Mouse (Mus musculus) lung, embryonic 16.5 days (tissue): ENCODE results near the gene Deaf1. TPM values are rescaled to one million over a fixed set of nuclear protein-coding genes. Genes with fewer than 3 reads are reported as not detected.

Source experiments
- ATAC-seq: fragments of 200-750 bp; cut with Nextera tagmentation; 2 replicates; pipeline ENCODE4 v1.8.0; 2017; ENCODE audit warnings: low read depth, mild to moderate bottlenecking, moderate library complexity
- H3K27ac ChIP-seq: fragments of 300-500 bp; sonication (generic); 2 replicates; pipeline ENCODE4 v1.5.1; 2014; ENCODE audit warnings: mild to moderate bottlenecking, control low read depth, low read length
- H3K27me3 ChIP-seq: fragments of 300-500 bp; sonication (generic); 2 replicates; pipeline ENCODE4 v1.6.1; 2014; ENCODE audit warnings: low read depth, low read length, mixed read lengths; ENCODE audit not compliant: control insufficient read depth, insufficient read depth
- H3K36me3 ChIP-seq: fragments of 300-500 bp; sonication (generic); 2 replicates; pipeline ENCODE4 v1.6.1; 2014; ENCODE audit warnings: low read length; ENCODE audit not compliant: control insufficient read depth, insufficient read depth
- H3K4me1 ChIP-seq: fragments of 300-500 bp; sonication (generic); replicated peaks from 2 replicates; pipeline ENCODE4 v1.6.1; 2014; ENCODE audit warnings: low read length, mixed read lengths; ENCODE audit not compliant: control insufficient read depth, insufficient read depth
- H3K4me2 ChIP-seq: fragments of 300-500 bp; sonication (generic); 2 replicates; pipeline ENCODE4 v1.6.1; 2014; ENCODE audit warnings: low read depth, low read length, control low read depth
- H3K4me3 ChIP-seq: fragments of 300-500 bp; sonication (generic); 2 replicates; pipeline ENCODE4 v1.5.1; 2014; ENCODE audit warnings: mild to moderate bottlenecking, low read length, control low read depth
- H3K9ac ChIP-seq: fragments of 300-500 bp; sonication (generic); 2 replicates; pipeline ENCODE4 v1.6.1; 2014; ENCODE audit warnings: low read length, control low read depth
- H3K9me3 ChIP-seq: fragments of 300-500 bp; sonication (generic); 2 replicates; pipeline ENCODE4 v1.6.1; 2016; ENCODE audit warnings: low read length; ENCODE audit not compliant: control insufficient read depth
- WGBS: fragments of 180-500 bp; shearing (Covaris S2); extraction: QIAGEN DNeasy Blood & Tissue Kit; methylation state at CpG from one replicate; pipeline ENCODE4 v1.1.7; 2014; 5-methylcytosine and 5-hydroxymethylcytosine counted together
- polyA plus RNA-seq: library from polyadenylated mRNA; unstranded; fragments of >200 nt; fragmentation: Nextera tagmentation; extraction: Ambion mirVana; gene quantifications from 2 replicates; pipeline ENCODE4 v1.2.1, GENCODE M21; 2015

Deaf1 gene
- polyA plus RNA-seq, 1 experiment from 2014 or later = 52.7 TPM

GRCm38 (mm10) chr7:141292583-141293388, 34.7 kb downstream of the Deaf1 start:
- no peak overlapping the region for H3K4me2 ChIP-seq
- peaks cover 39% of the 10 kb centered on the region for H3K27me3 ChIP-seq
- H3K4me1 ChIP-seq = peaks cover 11% of the 10 kb centered on the region
- H3K36me3 ChIP-seq = 0 out of 2 replicates have a peak, but pooled peaks cover 5% of the 10 kb centered on the region
- no peak overlapping the region for H3K9ac ChIP-seq
- no peaks in the 10 kb centered on the region for H3K9me3 ChIP-seq
- WGBS = 43% methylated on average over 15 of the region's 15 CpGs
- H3K4me3 ChIP-seq = no peak overlapping the region
- no peak for ATAC-seq
- no peak overlapping the region for H3K27ac ChIP-seq

DNA sequence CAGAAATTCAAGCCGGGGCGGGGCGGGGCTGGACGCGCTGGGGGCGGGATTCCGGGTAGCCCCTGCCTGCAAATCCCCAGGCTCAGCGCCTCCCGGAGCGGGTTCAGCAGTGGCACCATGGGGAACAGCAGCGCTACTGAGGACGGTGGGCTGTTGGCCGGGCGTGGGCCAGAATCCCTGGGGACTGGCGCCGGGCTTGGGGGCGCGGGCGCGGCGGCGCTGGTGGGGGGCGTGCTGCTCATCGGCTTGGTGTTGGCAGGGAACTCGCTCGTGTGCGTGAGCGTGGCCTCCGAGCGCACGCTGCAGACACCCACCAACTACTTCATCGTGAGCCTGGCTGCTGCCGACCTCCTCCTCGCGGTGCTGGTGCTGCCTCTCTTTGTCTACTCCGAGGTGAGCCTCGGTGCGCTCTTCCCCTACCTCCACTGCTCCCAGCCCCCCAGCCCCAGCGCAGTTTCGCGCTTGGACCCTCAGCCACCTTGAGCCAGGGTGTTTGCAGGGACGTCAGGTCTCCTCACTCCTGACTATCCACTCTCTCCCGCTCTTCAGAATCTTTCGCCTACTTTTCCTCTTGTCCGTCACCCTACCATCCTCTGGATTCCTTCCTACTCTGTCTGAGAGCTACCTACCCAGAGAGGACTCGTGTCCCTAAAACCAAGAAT, 35.4 kb downstream of the Deaf1 start, which contains the start of gene Drd4:
Gene Drd4 (plus strand): TSS at position 86 of the 662 bp plus-strand sequence.
- H3K9me3 ChIP-seq = no peaks in the 10 kb centered on the region
- 0 out of 2 replicates have a peak, but pooled peaks cover 2% of the 10 kb centered on the region for H3K36me3 ChIP-seq
- 3% methylated on average over 41 of the region's 46 CpGs for WGBS
- ATAC-seq = peak; percentile 82
- H3K9ac ChIP-seq = peak within 1 kb of the TSS; percentile 66
- no peak within 1 kb of the TSS for H3K27ac ChIP-seq
- H3K4me2 ChIP-seq = peak within 1 kb of the TSS; percentile 82
- peaks cover 39% of the 10 kb centered on the region for H3K27me3 ChIP-seq
- H3K4me3 ChIP-seq = peak within 1 kb of the TSS; percentile 52
- H3K4me1 ChIP-seq = peaks cover 11% of the 10 kb centered on the region

DNA sequence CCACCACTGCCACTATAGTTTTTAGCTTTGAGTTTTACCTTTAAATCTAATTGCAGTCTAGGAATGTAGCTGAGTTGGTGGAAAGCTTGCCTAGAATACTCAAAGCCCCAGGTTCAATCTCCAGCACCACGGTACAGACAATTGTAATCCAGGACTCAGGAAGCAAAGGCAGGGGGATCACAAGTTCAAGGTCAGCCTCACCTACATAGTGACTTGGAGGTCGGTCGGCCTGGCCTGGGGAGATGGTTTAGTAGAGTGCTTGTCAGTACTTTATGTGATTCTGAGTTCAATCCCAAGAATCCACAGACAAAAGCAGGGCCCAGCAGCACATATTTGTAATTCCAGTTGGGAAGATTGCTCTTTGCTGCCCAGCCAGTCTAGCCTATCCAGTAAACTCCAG, 39.4 kb downstream of the Deaf1 start:
- no peaks in the 10 kb centered on the region; the same call in 1 of the 2 replicates for H3K4me1 ChIP-seq
- no peaks in the 10 kb centered on the region for H3K9me3 ChIP-seq
- H3K4me2 ChIP-seq = no peak overlapping the region
- no peak for ATAC-seq
- H3K36me3 ChIP-seq = no peaks in the 10 kb centered on the region
- H3K9ac ChIP-seq = no peak overlapping the region
- peaks cover 23% of the 10 kb centered on the region for H3K27me3 ChIP-seq
- WGBS = 74% methylated on average over 3 of the region's 3 CpGs
- H3K27ac ChIP-seq = no peak overlapping the region
- no peak overlapping the region for H3K4me3 ChIP-seq

DNA sequence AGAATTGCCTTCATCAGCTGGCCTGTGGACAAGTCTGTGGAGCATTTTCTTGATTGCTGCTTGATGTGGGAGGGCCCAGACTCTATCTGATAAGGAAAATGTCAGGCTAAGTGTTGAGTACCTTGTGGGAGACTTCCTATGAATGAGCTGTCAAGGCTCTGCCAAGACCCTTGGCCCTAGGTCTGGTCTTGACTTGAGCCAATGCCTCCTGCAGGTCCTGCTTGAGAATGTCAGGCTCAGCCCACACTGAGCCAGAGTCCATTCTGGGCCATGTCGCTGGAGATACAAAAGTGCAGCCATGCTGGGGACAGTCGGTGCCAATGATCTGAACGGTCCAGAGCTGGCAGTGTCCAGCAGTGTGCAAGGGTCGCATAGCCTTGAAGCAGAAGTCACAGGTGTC, 44.7 kb downstream of the Deaf1 start:
- no peaks in the 10 kb centered on the region for H3K36me3 ChIP-seq
- H3K9me3 ChIP-seq = no peaks in the 10 kb centered on the region
- WGBS = 85% methylated on average over 4 of the region's 4 CpGs
- peaks cover 12% of the 10 kb centered on the region; the same call in 1 of the 2 replicates for H3K4me1 ChIP-seq
- no peak overlapping the region for H3K9ac ChIP-seq
- H3K4me3 ChIP-seq = no peak overlapping the region
- no peak overlapping the region for H3K4me2 ChIP-seq
- ATAC-seq = no peak
- H3K27ac ChIP-seq = no peak overlapping the region
- H3K27me3 ChIP-seq = peaks cover 2% of the 10 kb centered on the region; the same call in 1 of the 2 replicates

GRCm38 (mm10) chr7:141281442-141281841, 46.0 kb downstream of the Deaf1 start:
- no peak for ATAC-seq
- peaks cover 12% of the 10 kb centered on the region; the same call in 1 of the 2 replicates for H3K4me1 ChIP-seq
- H3K4me2 ChIP-seq = no peak overlapping the region
- no peaks in the 10 kb centered on the region for H3K36me3 ChIP-seq
- WGBS = 65% methylated on average over 6 of the region's 6 CpGs
- no peak overlapping the region for H3K27ac ChIP-seq
- H3K9me3 ChIP-seq = no peaks in the 10 kb centered on the region
- H3K27me3 ChIP-seq = peaks cover 2% of the 10 kb centered on the region; the same call in 1 of the 2 replicates
- no peak overlapping the region for H3K4me3 ChIP-seq
- no peak overlapping the region for H3K9ac ChIP-seq

DNA sequence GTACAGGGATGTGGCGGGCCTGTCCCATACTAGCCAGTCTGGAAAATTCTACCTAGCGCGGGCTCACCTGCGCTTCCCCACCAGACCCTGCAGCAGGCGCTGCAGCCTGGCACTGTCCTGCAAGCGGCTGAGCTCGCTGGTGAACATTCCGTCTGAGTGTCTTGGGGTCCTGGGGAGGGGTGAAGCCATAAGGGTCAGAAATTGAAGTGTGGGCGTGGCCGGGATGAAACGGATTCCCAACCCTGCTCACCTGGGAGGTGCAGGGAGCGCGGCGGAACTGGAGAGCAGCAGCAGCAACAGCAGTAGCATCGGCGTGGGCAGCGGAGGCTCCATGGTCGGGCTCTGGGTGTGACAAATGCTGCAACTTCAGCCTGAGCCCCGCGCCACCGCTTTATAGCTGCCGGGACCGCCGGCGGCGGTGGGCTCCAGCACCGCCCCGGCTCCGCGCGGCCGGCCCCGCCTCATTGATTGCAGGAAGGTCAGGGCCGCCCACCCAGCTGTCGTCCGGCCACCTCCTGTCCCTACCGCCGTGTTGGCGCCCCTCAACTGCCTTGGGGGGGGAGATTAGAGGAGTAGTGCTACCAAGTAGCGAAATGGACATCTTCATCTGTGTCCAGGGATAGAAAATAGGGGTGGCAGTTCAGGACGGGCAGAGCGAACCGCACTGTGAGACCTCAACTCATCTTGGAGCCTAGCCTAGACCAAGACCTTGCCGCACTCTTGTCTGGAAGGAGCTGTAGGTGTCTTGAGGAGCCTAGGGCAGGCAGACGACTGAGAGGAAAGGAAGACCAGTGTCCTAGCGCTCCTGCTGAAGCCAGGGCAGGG, 48.5 kb downstream of the Deaf1 start, which contains the start of gene Sct:
Gene Sct (minus strand): TSS at position 368 of the 825 bp plus-strand sequence.
- ATAC-seq = peak; percentile 75
- 3% methylated on average over 46 of the region's 46 CpGs for WGBS
- H3K4me1 ChIP-seq = peaks cover 12% of the 10 kb centered on the region; the same call in 1 of the 2 replicates
- peak within 1 kb of the TSS; percentile 55 for H3K4me3 ChIP-seq
- H3K9me3 ChIP-seq = no peaks in the 10 kb centered on the region
- H3K36me3 ChIP-seq = no peaks in the 10 kb centered on the region
- H3K4me2 ChIP-seq = peak within 1 kb of the TSS; percentile 96
- H3K27ac ChIP-seq = no peak within 1 kb of the TSS
- H3K27me3 ChIP-seq = peaks cover 2% of the 10 kb centered on the region; the same call in 1 of the 2 replicates
- H3K9ac ChIP-seq = peak within 1 kb of the TSS; percentile 69

- Histone ChIP-seq H3K4me3 (no peak overlapping the region), H3K9me3 (no peaks in the 10 kb centered on the region), H3K27ac (no peak overlapping the region), H3K4me1 (peaks cover 12% of the 10 kb centered on the region; the same call in 1 of the 2 replicates), H3K9ac (no peak overlapping the region), H3K36me3 (no peaks in the 10 kb centered on the region), H3K4me2 (peak overlapping the region; percentile 96; the same call in 1 of the 2 replicates), H3K27me3 (peaks cover 2% of the 10 kb centered on the region; the same call in 1 of the 2 replicates)
- peak; percentile 18; the same call in 1 of the 2 replicates for ATAC-seq
- 77% methylated on average over 11 of the region's 11 CpGs for WGBS
Observed at GRCm38 (mm10) chr7:141277701-141278678, 49.5 kb downstream of the Deaf1 start.

- Histone ChIP-seq H3K4me1 (peaks cover 12% of the 10 kb centered on the region; the same call in 1 of the 2 replicates), H3K27me3 (peaks cover 2% of the 10 kb centered on the region; the same call in 1 of the 2 replicates), H3K27ac (no peak within 1 kb of the TSS), H3K9ac (no peak within 1 kb of the TSS), H3K4me3 (no peak within 1 kb of the TSS), H3K4me2 (no peak within 1 kb of the TSS), H3K9me3 (no peaks in the 10 kb centered on the region), H3K36me3 (no peaks in the 10 kb centered on the region)
- ATAC-seq = no peak
- WGBS = 64% methylated on average over 11 of the region's 11 CpGs
Observed at GRCm38 (mm10) chr7:141276546-141276945, 50.9 kb downstream of the Deaf1 start, which contains the start of gene Cdhr5. Gene Cdhr5, minus strand, starts transcription at chr7:141276786.
